Mouse (Mus musculus) embryo, embryonic 9.5 days (tissue): ENCODE data around the gene Qpct.

ENCODE experiments used
- DNase-seq: peaks from one replicate; pipeline ENCODE4 v3.0.0-alpha.2; 2017; ENCODE audit errors: extremely low spot score

Gene Qpct

GRCm38 (mm10) chr17:79051606-79052005 is at the start of gene Qpct:
Gene Qpct (plus strand): TSS chr17:79051906.
- no peak for DNase-seq

- DNase-seq = no peak
Observed at GRCm38 (mm10) chr17:79013625-79014024, 38.1 kb upstream of the Qpct start.

GRCm38 (mm10) chr17:79014911-79015685 is 36.6 kb upstream of the Qpct start:
- no peak for DNase-seq

- DNase-seq = no peak
Observed at GRCm38 (mm10) chr17:79015831-79016230, 35.9 kb upstream of the Qpct start.

- DNase-seq = no peak
Observed at GRCm38 (mm10) chr17:79018422-79018821, 33.3 kb upstream of the Qpct start.

GRCm38 (mm10) chr17:79019726-79020207 is 31.9 kb upstream of the Qpct start:
- DNase-seq = no peak

- DNase-seq = peak; percentile 84
Observed at GRCm38 (mm10) chr17:79020208-79020983, 31.3 kb upstream of the Qpct start, which contains the start of gene Prkd3. Gene Prkd3 (minus strand): TSS chr17:79020816.

- no peak for DNase-seq
Observed at GRCm38 (mm10) chr17:79020984-79021335, 30.7 kb upstream of the Qpct start.

GRCm38 (mm10) chr17:79022746-79023145 is 29.0 kb upstream of the Qpct start:
- DNase-seq = no peak

GRCm38 (mm10) chr17:79024544-79024943 is 27.2 kb upstream of the Qpct start:
- DNase-seq = no peak

- no peak for DNase-seq
Observed at GRCm38 (mm10) chr17:79029226-79029625, 22.5 kb upstream of the Qpct start.

- DNase-seq = no peak
Observed at GRCm38 (mm10) chr17:79031569-79031968, 20.1 kb upstream of the Qpct start.

- DNase-seq = no peak
Observed at GRCm38 (mm10) chr17:79032782-79033181, 18.9 kb upstream of the Qpct start.

- no peak for DNase-seq
Observed at GRCm38 (mm10) chr17:79039660-79040059, 12.0 kb upstream of the Qpct start.

- no peak for DNase-seq
Observed at GRCm38 (mm10) chr17:79043705-79044104, 8.0 kb upstream of the Qpct start.

- DNase-seq = peak; percentile 70
Observed at GRCm38 (mm10) chr17:79052088-79052812, 544 bp downstream of the Qpct start.

- no peak for DNase-seq
Observed at GRCm38 (mm10) chr17:79058271-79058670, 6.6 kb downstream of the Qpct start.

- no peak for DNase-seq
Observed at GRCm38 (mm10) chr17:79060221-79060620, 8.5 kb downstream of the Qpct start.

- DNase-seq = no peak
Observed at GRCm38 (mm10) chr17:79064250-79064649, 12.5 kb downstream of the Qpct start.

GRCm38 (mm10) chr17:79068581-79068980 is 16.9 kb downstream of the Qpct start:
- DNase-seq = no peak

GRCm38 (mm10) chr17:79069019-79069418 is 17.3 kb downstream of the Qpct start:
- DNase-seq = peak; percentile 29
